Mouse (Mus musculus) liver, embryonic 13.5 days (tissue): ENCODE measurements at regions not wholly inside any gene's neighbourhood (a gene's known extent, or its start where the extent isn't known, plus 50 kb on each side); places are given as distances from the start of the nearest gene placed in this dataset.
A peak's percentile ranks its signal among the peaks of the same experiment; 100 is the strongest.
"Not testable (repeated sequence)": the region's sequence is repeated elsewhere in the genome, so short reads cannot be mapped to it uniquely, and the experiment has no call there.

Experiments
- ATAC-seq: fragments of 200-750 bp; cut with Nextera tagmentation; 2 replicates; pipeline ENCODE4 v1.8.0; 2017; ENCODE audit warnings: low read depth, mild to moderate bottlenecking, moderate number of reproducible peaks, moderate library complexity
- DNase-seq: peaks from one replicate; pipeline ENCODE4 v3.0.0; 2022
- H3K27ac ChIP-seq: fragments of 300-500 bp; sonication (generic); 2 replicates; pipeline ENCODE4 v1.5.1; 2015; ENCODE audit warnings: moderate library complexity, mild to moderate bottlenecking, inconsistent platforms
- H3K27me3 ChIP-seq: fragments of 300-500 bp; sonication (generic); 2 replicates; pipeline ENCODE4 v1.6.1; 2015; ENCODE audit warnings: mild to moderate bottlenecking, inconsistent platforms
- H3K36me3 ChIP-seq: fragments of 300-500 bp; sonication (generic); 2 replicates; pipeline ENCODE4 v1.6.1; 2015; ENCODE audit warnings: mild to moderate bottlenecking, inconsistent platforms
- H3K4me1 ChIP-seq: fragments of 300-500 bp; sonication (generic); replicated peaks from 2 replicates; pipeline ENCODE4 v1.6.1; 2015; ENCODE audit warnings: inconsistent platforms
- H3K4me2 ChIP-seq: fragments of 300-500 bp; sonication (generic); 2 replicates; pipeline ENCODE4 v1.6.1; 2015; ENCODE audit warnings: inconsistent platforms, mild to moderate bottlenecking, moderate library complexity
- H3K4me3 ChIP-seq: fragments of 300-500 bp; sonication (generic); replicated peaks from 2 replicates; pipeline ENCODE4 v1.5.1; 2015; ENCODE audit warnings: mild to moderate bottlenecking, inconsistent platforms
- H3K9ac ChIP-seq: fragments of 300-500 bp; sonication (generic); 2 replicates; pipeline ENCODE4 v1.6.1; 2015; ENCODE audit warnings: mild to moderate bottlenecking, inconsistent platforms
- H3K9me3 ChIP-seq: fragments of 300-500 bp; sonication (generic); replicated peaks from 2 replicates; pipeline ENCODE4 v1.6.1; 2016; ENCODE audit warnings: inconsistent platforms
- WGBS: fragments of 180-500 bp; shearing (Covaris S2); methylation state at CpG from one replicate; pipeline ENCODE4 v1.1.7; 2015; ENCODE audit not compliant: insufficient replicate concordance; 5-methylcytosine and 5-hydroxymethylcytosine counted together

GRCm38 (mm10) chr1:145139267-145139651, 364.0 kb upstream of the Rgs18 start:
- ATAC-seq (peak; percentile 18; the same call in 1 of the 2 replicates), DNase-seq (no peak)
- Histone ChIP-seq H3K4me3 (no peak overlapping the region), H3K36me3 (no peaks in the 10 kb centered on the region), H3K9ac (no peak overlapping the region), H3K9me3 (no peaks in the 10 kb centered on the region), H3K4me1 (0 out of 2 replicates have a peak, but pooled peaks cover 5% of the 10 kb centered on the region), H3K4me2 (no peak overlapping the region), H3K27me3 (no peaks in the 10 kb centered on the region), H3K27ac (0 out of 2 replicates have a peak overlapping the region, but pooled peaks have one; percentile 32)

GRCm38 (mm10) chr1:145138452-145139266, 363.4 kb upstream of the Rgs18 start:
- 5% methylated on average over 2 of the region's 2 CpGs for WGBS
- Histone ChIP-seq H3K4me1 (0 out of 2 replicates have a peak, but pooled peaks cover 5% of the 10 kb centered on the region), H3K27me3 (no peaks in the 10 kb centered on the region), H3K9ac (no peak overlapping the region), H3K4me3 (no peak overlapping the region), H3K4me2 (no peak overlapping the region), H3K27ac (no peak overlapping the region), H3K9me3 (no peaks in the 10 kb centered on the region), H3K36me3 (no peaks in the 10 kb centered on the region)
- ATAC-seq (peak; percentile 85), DNase-seq (no peak)

GRCm38 (mm10) chr1:145131020-145131419, 355.8 kb upstream of the Rgs18 start:
- H3K4me1 ChIP-seq = no peaks in the 10 kb centered on the region
- no peak overlapping the region for H3K4me2 ChIP-seq
- no peak for DNase-seq
- no peaks in the 10 kb centered on the region for H3K27me3 ChIP-seq
- no peaks in the 10 kb centered on the region for H3K9me3 ChIP-seq
- 62% methylated on average over 1 of the region's 1 CpGs for WGBS
- no peak overlapping the region for H3K4me3 ChIP-seq
- ATAC-seq = no peak
- H3K36me3 ChIP-seq = no peaks in the 10 kb centered on the region
- no peak overlapping the region for H3K9ac ChIP-seq
- H3K27ac ChIP-seq = no peak overlapping the region

GRCm38 (mm10) chr1:145113171-145113570, 337.9 kb upstream of the Rgs18 start:
- ATAC-seq = no peak
- no peak for DNase-seq
- Histone ChIP-seq H3K4me2 (no peak overlapping the region), H3K4me1 (no peaks in the 10 kb centered on the region), H3K4me3 (no peak overlapping the region), H3K36me3 (no peaks in the 10 kb centered on the region), H3K27ac (no peak overlapping the region), H3K9me3 (no peaks in the 10 kb centered on the region), H3K27me3 (no peaks in the 10 kb centered on the region), H3K9ac (no peak overlapping the region)
- WGBS = 69% methylated on average over 1 of the region's 1 CpGs

- H3K4me3 ChIP-seq, DNase-seq, ATAC-seq, H3K9ac ChIP-seq, H3K4me1 ChIP-seq, H3K36me3 ChIP-seq, H3K4me2 ChIP-seq, H3K27me3 ChIP-seq, H3K9me3 ChIP-seq, H3K27ac ChIP-seq: not testable (repeated sequence)
- 66% methylated on average over 4 of the region's 4 CpGs for WGBS
Measured at GRCm38 (mm10) chr1:145106771-145107170, 331.5 kb upstream of the Rgs18 start.

- Histone ChIP-seq H3K4me3 (no peak overlapping the region), H3K9ac (no peak overlapping the region), H3K4me2 (no peak overlapping the region), H3K9me3 (no peaks in the 10 kb centered on the region), H3K36me3 (no peaks in the 10 kb centered on the region), H3K27ac (no peak overlapping the region), H3K4me1 (no peaks in the 10 kb centered on the region), H3K27me3 (no peaks in the 10 kb centered on the region)
- DNase-seq (no peak), ATAC-seq (no peak)
- WGBS = 76% methylated on average over 1 of the region's 1 CpGs
Measured at GRCm38 (mm10) chr1:145065255-145065854, 290.1 kb upstream of the Rgs18 start.

GRCm38 (mm10) chr1:145064384-145064783, 289.1 kb upstream of the Rgs18 start:
- 69% methylated on average over 3 of the region's 3 CpGs for WGBS
- Histone ChIP-seq H3K4me2 (no peak overlapping the region), H3K9me3 (no peaks in the 10 kb centered on the region), H3K9ac (no peak overlapping the region), H3K4me1 (no peaks in the 10 kb centered on the region), H3K36me3 (no peaks in the 10 kb centered on the region), H3K27ac (no peak overlapping the region), H3K27me3 (no peaks in the 10 kb centered on the region), H3K4me3 (no peak overlapping the region)
- ATAC-seq = no peak
- no peak for DNase-seq

- no peak for DNase-seq
- no peaks in the 10 kb centered on the region for H3K27me3 ChIP-seq
- no peaks in the 10 kb centered on the region for H3K36me3 ChIP-seq
- WGBS = 77% methylated on average over 4 of the region's 4 CpGs
- H3K9ac ChIP-seq = no peak overlapping the region
- H3K27ac ChIP-seq = no peak overlapping the region
- H3K4me1 ChIP-seq = no peaks in the 10 kb centered on the region
- ATAC-seq = no peak
- H3K4me2 ChIP-seq = no peak overlapping the region
- no peaks in the 10 kb centered on the region for H3K9me3 ChIP-seq
- no peak overlapping the region for H3K4me3 ChIP-seq
Measured at GRCm38 (mm10) chr1:145015623-145016022, 240.4 kb upstream of the Rgs18 start.

GRCm38 (mm10) chr1:145010833-145011232, 235.6 kb upstream of the Rgs18 start:
- Histone ChIP-seq H3K9me3 (no peaks in the 10 kb centered on the region), H3K4me3 (no peak overlapping the region)
- no peak for DNase-seq

GRCm38 (mm10) chr1:144978167-144978566, 202.9 kb upstream of the Rgs18 start:
- ATAC-seq = no peak
- H3K27me3 ChIP-seq = no peaks in the 10 kb centered on the region

More at GRCm38 (mm10) chr1:145010833-145011232, 235.6 kb upstream of the Rgs18 start:
- Histone ChIP-seq H3K27me3 (no peaks in the 10 kb centered on the region), H3K4me1 (no peaks in the 10 kb centered on the region), H3K27ac (no peak overlapping the region), H3K36me3 (no peaks in the 10 kb centered on the region), H3K9ac (no peak overlapping the region), H3K4me2 (no peak overlapping the region)
- no peak for ATAC-seq

GRCm38 (mm10) chr1:144965736-144966135, 190.5 kb upstream of the Rgs18 start:
- no peak overlapping the region for H3K27ac ChIP-seq
- DNase-seq (no peak), ATAC-seq (no peak)
- H3K4me1 ChIP-seq = no peaks in the 10 kb centered on the region
- no peaks in the 10 kb centered on the region for H3K36me3 ChIP-seq
- no peak overlapping the region for H3K9ac ChIP-seq
- H3K4me3 ChIP-seq = no peak overlapping the region
- H3K4me2 ChIP-seq = no peak overlapping the region
- no peaks in the 10 kb centered on the region for H3K27me3 ChIP-seq
- no peaks in the 10 kb centered on the region for H3K9me3 ChIP-seq
- 52% methylated on average over 3 of the region's 3 CpGs for WGBS

More at GRCm38 (mm10) chr1:144978167-144978566, 202.9 kb upstream of the Rgs18 start:
- H3K4me3 ChIP-seq = no peak overlapping the region
- H3K27ac ChIP-seq = no peak overlapping the region
- no peak overlapping the region for H3K9ac ChIP-seq
- H3K36me3 ChIP-seq = no peaks in the 10 kb centered on the region
- no peaks in the 10 kb centered on the region for H3K4me1 ChIP-seq
- H3K9me3 ChIP-seq = no peaks in the 10 kb centered on the region
- no peak for DNase-seq
- 55% methylated on average over 5 of the region's 5 CpGs for WGBS
- H3K4me2 ChIP-seq = no peak overlapping the region

GRCm38 (mm10) chr1:144939006-144939405, 163.8 kb upstream of the Rgs18 start:
- DNase-seq = no peak
- no peak for ATAC-seq
- Histone ChIP-seq H3K36me3 (no peaks in the 10 kb centered on the region), H3K4me1 (no peaks in the 10 kb centered on the region), H3K27me3 (no peaks in the 10 kb centered on the region), H3K9me3 (no peaks in the 10 kb centered on the region), H3K4me3 (no peak overlapping the region), H3K27ac (no peak overlapping the region), H3K4me2 (no peak overlapping the region), H3K9ac (no peak overlapping the region)
- 82% methylated on average over 3 of the region's 3 CpGs for WGBS
